Mouse (Mus musculus): ENCODE measurements around the gene Samd14.
A peak's percentile ranks its signal among the peaks of the same experiment; 100 is the strongest.

Samd14 gene

DNA sequence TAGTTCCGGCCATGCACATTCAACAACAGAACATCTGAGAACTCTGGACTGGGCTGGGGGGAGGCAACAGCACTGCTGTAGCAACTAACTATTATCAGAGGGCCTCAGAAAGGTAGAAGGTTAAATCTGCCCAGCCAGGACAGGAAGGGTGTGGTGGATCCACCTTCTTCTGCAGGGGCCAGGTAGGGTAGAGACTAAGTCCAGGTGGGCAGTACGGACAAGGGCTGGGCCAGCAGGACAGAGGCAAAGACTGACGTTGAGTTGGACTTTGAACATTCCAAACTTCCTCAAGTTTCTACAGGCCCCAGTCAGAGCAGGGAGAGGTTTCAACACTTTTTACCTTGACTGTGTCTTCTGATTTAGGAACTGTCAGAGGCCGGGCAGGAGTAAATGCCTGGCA lies 65.0 kb downstream of the Samd14 start:
- DNase-seq = no peak

DNA sequence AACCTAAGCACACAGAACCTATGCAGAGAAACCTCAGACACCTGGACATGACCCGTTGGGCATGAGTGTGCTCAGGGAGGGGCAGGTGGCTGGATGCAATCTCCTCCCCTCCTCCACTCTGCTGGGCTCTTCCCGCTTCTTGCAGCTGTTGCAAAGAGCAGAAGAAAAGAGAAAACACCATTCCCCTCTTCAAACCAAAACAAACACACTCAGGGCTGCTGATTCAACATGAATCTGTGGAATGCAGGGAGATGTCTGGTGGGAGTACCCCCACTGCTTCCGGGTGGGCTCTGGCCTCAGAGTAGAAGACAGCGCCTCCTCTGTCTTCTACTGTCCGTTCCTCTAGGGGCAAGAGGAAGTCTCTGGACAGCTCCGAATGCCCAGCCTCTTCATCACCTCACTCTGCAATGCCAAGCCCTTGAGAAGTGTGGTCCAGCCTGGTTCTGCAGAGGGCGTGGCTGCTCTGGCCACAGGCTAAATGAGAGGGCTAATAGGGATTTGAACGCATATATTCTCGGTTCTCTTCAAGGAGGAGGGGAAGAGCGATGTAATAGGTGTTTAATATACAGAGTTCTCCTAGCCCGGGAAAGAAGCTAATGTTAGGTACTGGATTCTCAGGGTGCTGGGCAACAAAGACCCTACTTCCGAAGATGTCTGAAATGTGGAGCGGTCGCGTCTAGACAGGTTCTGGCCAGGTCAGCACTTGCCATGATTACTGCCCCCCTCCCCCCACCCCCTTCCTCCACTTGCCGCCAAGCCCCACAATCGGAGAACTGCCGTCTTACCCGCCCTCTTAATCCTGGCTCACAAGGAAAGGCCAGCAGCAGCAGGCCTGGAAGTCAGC lies 65.7 kb downstream of the Samd14 start:
- DNase-seq = peak; percentile 40 to 44

Measured in cerebellum, postnatal 25 days (tissue).